Mouse (Mus musculus) ovary, postnatal 10 days (tissue): ENCODE results near the gene Piezo1.
A peak's percentile ranks its signal among the peaks of the same experiment; 100 is the strongest.

ENCODE experiments used
- DNase-seq: peaks from one replicate; pipeline ENCODE4 v3.0.0; 2022; ENCODE audit warnings: low spot score

Piezo1 gene

GRCm38 (mm10) chr8:122571153-122571552, 20.0 kb upstream of the Piezo1 start:
- DNase-seq, result no peak

- DNase-seq, result no peak
Measured at GRCm38 (mm10) chr8:122569996-122570395, 18.9 kb upstream of the Piezo1 start.

GRCm38 (mm10) chr8:122569329-122569728, 18.2 kb upstream of the Piezo1 start:
- DNase-seq, result no peak

- DNase-seq, result no peak
Measured at GRCm38 (mm10) chr8:122568881-122569309, 17.8 kb upstream of the Piezo1 start.

- no peak for DNase-seq
Measured at GRCm38 (mm10) chr8:122568109-122568504, 17.0 kb upstream of the Piezo1 start.

GRCm38 (mm10) chr8:122567361-122568108, 16.4 kb upstream of the Piezo1 start, which contains the start of gene Cdt1:
TSS of gene Cdt1 (plus strand) at chr8:122568015.
- peak; percentile 93 for DNase-seq

GRCm38 (mm10) chr8:122566766-122567165, 15.6 kb upstream of the Piezo1 start:
- no peak for DNase-seq

- DNase-seq, result no peak
Measured at GRCm38 (mm10) chr8:122564363-122565352, 13.5 kb upstream of the Piezo1 start.

- DNase-seq, result no peak
Measured at GRCm38 (mm10) chr8:122561199-122561598, 10.1 kb upstream of the Piezo1 start.

- DNase-seq, result no peak
Measured at GRCm38 (mm10) chr8:122558671-122559349, 7.7 kb upstream of the Piezo1 start.

- no peak for DNase-seq
Measured at GRCm38 (mm10) chr8:122557248-122558038, 6.3 kb upstream of the Piezo1 start.

- no peak for DNase-seq
Measured at GRCm38 (mm10) chr8:122556030-122557009, 5.2 kb upstream of the Piezo1 start.

- no peak for DNase-seq
Measured at GRCm38 (mm10) chr8:122554786-122555185, 3.7 kb upstream of the Piezo1 start.

GRCm38 (mm10) chr8:122550995-122551264, 199 bp downstream of the Piezo1 start:
- DNase-seq, result no peak

GRCm38 (mm10) chr8:122550234-122550994, 715 bp downstream of the Piezo1 start:
- DNase-seq, result no peak

GRCm38 (mm10) chr8:122548891-122549439, 2.2 kb downstream of the Piezo1 start:
- no peak for DNase-seq

GRCm38 (mm10) chr8:122548331-122548730, 2.8 kb downstream of the Piezo1 start:
- DNase-seq, result no peak

- no peak for DNase-seq
Measured at GRCm38 (mm10) chr8:122547815-122548214, 3.3 kb downstream of the Piezo1 start.

GRCm38 (mm10) chr8:122546811-122547453, 4.2 kb downstream of the Piezo1 start:
- DNase-seq, result no peak
